Mouse (Mus musculus) kidney, embryonic 15.5 days (tissue): ENCODE data around the gene Laptm5. TPM values are rescaled to one million over a fixed set of nuclear protein-coding genes. Genes with fewer than 3 reads are reported as not detected.

ENCODE experiments used
- ATAC-seq: fragments of 200-750 bp; cut with Nextera tagmentation; replicated peaks from 2 replicates; pipeline ENCODE4 v1.8.0; 2017; ENCODE audit warnings: moderate TSS enrichment; ENCODE audit not compliant: low FRiP score
- H3K27ac ChIP-seq: fragments of 300-500 bp; sonication (generic); 2 replicates; pipeline ENCODE4 v1.5.1; 2015; ENCODE audit warnings: mild to moderate bottlenecking, inconsistent platforms
- H3K27me3 ChIP-seq: fragments of 300-500 bp; sonication (generic); 2 replicates; pipeline ENCODE4 v1.6.1; 2015; ENCODE audit warnings: inconsistent platforms
- H3K36me3 ChIP-seq: fragments of 300-500 bp; sonication (generic); 2 replicates; pipeline ENCODE4 v1.6.1; 2015; ENCODE audit warnings: inconsistent platforms
- H3K4me1 ChIP-seq: fragments of 300-500 bp; sonication (generic); 2 replicates; pipeline ENCODE4 v1.6.1; 2015; ENCODE audit warnings: inconsistent platforms
- H3K4me2 ChIP-seq: fragments of 300-500 bp; sonication (generic); 2 replicates; pipeline ENCODE4 v1.6.1; 2015; ENCODE audit warnings: moderate library complexity, mild to moderate bottlenecking, inconsistent platforms
- H3K4me3 ChIP-seq: fragments of 300-500 bp; sonication (generic); replicated peaks from 2 replicates; pipeline ENCODE4 v1.5.1; 2015; ENCODE audit warnings: mild to moderate bottlenecking, inconsistent platforms
- H3K9ac ChIP-seq: fragments of 300-500 bp; sonication (generic); 2 replicates; pipeline ENCODE4 v1.6.1; 2015; ENCODE audit warnings: mild to moderate bottlenecking, inconsistent platforms
- H3K9me3 ChIP-seq: fragments of 300-500 bp; sonication (generic); replicated peaks from 2 replicates; pipeline ENCODE4 v1.6.1; 2016; ENCODE audit warnings: inconsistent platforms
- WGBS: fragments of 180-500 bp; shearing (Covaris S2); methylation state at CpG from one replicate; pipeline ENCODE4 v1.1.7; 2015; ENCODE audit warnings: mixed read lengths; 5-methylcytosine and 5-hydroxymethylcytosine counted together
- polyA plus RNA-seq: library from polyadenylated mRNA; unstranded; fragments of >200 nt; fragmentation: Nextera tagmentation; extraction: Ambion mirVana; gene quantifications from 2 replicates; pipeline ENCODE4 v1.2.1, GENCODE M21; 2015

The Laptm5 gene
- polyA plus RNA-seq, result 25.5 and 28.9 TPM in 2 replicates

GRCm38 (mm10) chr4:130913077-130913476 is at the start of gene Laptm5:
Laptm5 (plus strand) TSS chr4:130913125.
- no peak for ATAC-seq
- no peak within 1 kb of the TSS for H3K4me3 ChIP-seq
- H3K36me3 ChIP-seq, result no peaks in the 10 kb centered on the region
- no peaks in the 10 kb centered on the region for H3K27me3 ChIP-seq
- peaks cover 36% of the 10 kb centered on the region for H3K4me1 ChIP-seq
- 62% methylated on average over 11 of the region's 11 CpGs for WGBS
- H3K4me2 ChIP-seq, result no peak within 1 kb of the TSS
- H3K9me3 ChIP-seq, result no peaks in the 10 kb centered on the region
- no peak within 1 kb of the TSS for H3K9ac ChIP-seq
- no peak within 1 kb of the TSS for H3K27ac ChIP-seq

DNA sequence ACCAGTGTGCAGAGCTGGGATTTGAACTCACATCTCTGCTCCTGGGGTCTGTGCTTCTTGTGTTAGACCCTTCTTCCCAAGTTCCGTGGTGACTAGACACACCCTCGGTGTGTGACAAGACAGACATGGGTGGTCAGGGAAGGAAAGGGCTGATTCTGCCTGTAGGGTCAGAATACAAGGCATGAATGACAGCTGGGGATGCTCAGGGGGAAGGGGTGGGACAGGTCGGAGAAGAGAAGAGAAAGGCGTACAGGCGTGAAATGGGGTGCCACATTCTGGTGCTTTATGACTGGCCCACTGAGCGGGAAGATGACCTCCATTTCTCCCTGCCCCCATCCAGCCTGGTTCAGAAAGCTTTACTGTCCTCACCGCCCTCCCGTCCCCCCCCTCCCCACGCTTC is 47.5 kb upstream of the Laptm5 start:
- WGBS, result 13% methylated on average over 6 of the region's 9 CpGs
- H3K9me3 ChIP-seq, result no peaks in the 10 kb centered on the region

GRCm38 (mm10) chr4:130865901-130866371 is 47.0 kb upstream of the Laptm5 start:
- no peak for ATAC-seq
- 31% methylated on average over 8 of the region's 8 CpGs for WGBS
- no peak overlapping the region for H3K9ac ChIP-seq
- no peak overlapping the region for H3K27ac ChIP-seq
- H3K4me3 ChIP-seq, result no peak overlapping the region
- H3K9me3 ChIP-seq, result no peaks in the 10 kb centered on the region
- peaks cover 41% of the 10 kb centered on the region for H3K27me3 ChIP-seq
- no peaks in the 10 kb centered on the region for H3K36me3 ChIP-seq
- no peak overlapping the region for H3K4me2 ChIP-seq
- H3K4me1 ChIP-seq, result peaks cover 10% of the 10 kb centered on the region

More for the DNA sequence above, 47.5 kb upstream of the Laptm5 start:
- no peak for ATAC-seq
- H3K36me3 ChIP-seq, result no peaks in the 10 kb centered on the region
- no peak overlapping the region for H3K9ac ChIP-seq
- H3K4me3 ChIP-seq, result no peak overlapping the region
- peaks cover 45% of the 10 kb centered on the region for H3K27me3 ChIP-seq
- H3K4me1 ChIP-seq, result peaks cover 10% of the 10 kb centered on the region
- H3K4me2 ChIP-seq, result no peak overlapping the region
- no peak overlapping the region for H3K27ac ChIP-seq

GRCm38 (mm10) chr4:130867940-130868339 is 45.0 kb upstream of the Laptm5 start:
- no peak for ATAC-seq
- Histone ChIP-seq H3K4me3 (no peak overlapping the region), H3K4me2 (no peak overlapping the region), H3K9ac (no peak overlapping the region), H3K9me3 (no peaks in the 10 kb centered on the region), H3K27me3 (peaks cover 23% of the 10 kb centered on the region; the same call in 1 of the 2 replicates), H3K4me1 (0 out of 2 replicates have a peak, but pooled peaks cover 6% of the 10 kb centered on the region), H3K36me3 (no peaks in the 10 kb centered on the region), H3K27ac (no peak overlapping the region)
- WGBS, result 69% methylated on average over 6 of the region's 6 CpGs

GRCm38 (mm10) chr4:130868803-130869202 is 44.1 kb upstream of the Laptm5 start:
- Histone ChIP-seq H3K36me3 (no peaks in the 10 kb centered on the region), H3K4me2 (no peak overlapping the region), H3K9ac (no peak overlapping the region), H3K27ac (no peak overlapping the region), H3K27me3 (peaks cover 23% of the 10 kb centered on the region; the same call in 1 of the 2 replicates), H3K9me3 (no peaks in the 10 kb centered on the region), H3K4me3 (no peak overlapping the region), H3K4me1 (0 out of 2 replicates have a peak, but pooled peaks cover 6% of the 10 kb centered on the region)
- no peak for ATAC-seq
- 50% methylated on average over 5 of the region's 5 CpGs for WGBS

DNA sequence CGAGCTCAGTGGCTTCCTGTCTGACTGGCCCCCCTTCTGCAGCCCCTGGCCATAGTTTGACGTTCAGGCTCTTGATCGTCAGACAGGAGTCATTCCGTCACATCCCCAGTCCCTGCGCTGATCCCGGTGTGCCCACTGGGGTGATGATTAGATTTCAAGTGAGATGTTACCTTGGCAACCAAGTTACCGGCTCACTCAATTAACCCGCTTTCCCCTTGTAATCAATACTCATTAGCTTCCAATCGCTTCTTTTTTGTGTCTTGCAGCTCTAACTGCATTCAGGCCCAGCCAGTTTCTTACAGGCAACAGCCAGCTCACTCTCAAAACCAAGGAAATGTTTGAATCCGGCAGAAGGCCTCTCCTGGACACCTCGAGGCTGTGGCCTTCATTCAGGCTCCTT is 40.5 kb upstream of the Laptm5 start:
- Histone ChIP-seq H3K4me2 (no peak overlapping the region), H3K36me3 (no peaks in the 10 kb centered on the region), H3K9me3 (no peaks in the 10 kb centered on the region), H3K9ac (no peak overlapping the region), H3K4me1 (peaks cover 22% of the 10 kb centered on the region), H3K4me3 (no peak overlapping the region), H3K27me3 (peaks cover 27% of the 10 kb centered on the region), H3K27ac (no peak overlapping the region)
- WGBS, result 43% methylated on average over 11 of the region's 11 CpGs
- no peak for ATAC-seq

- Histone ChIP-seq H3K4me3 (no peak overlapping the region), H3K4me2 (no peak overlapping the region), H3K36me3 (no peaks in the 10 kb centered on the region), H3K9ac (no peak overlapping the region), H3K4me1 (peaks cover 27% of the 10 kb centered on the region), H3K27ac (no peak overlapping the region), H3K9me3 (no peaks in the 10 kb centered on the region), H3K27me3 (peaks cover 21% of the 10 kb centered on the region)
- no peak for ATAC-seq
- 90% methylated on average over 5 of the region's 5 CpGs for WGBS
Observed at GRCm38 (mm10) chr4:130873440-130873839, 39.5 kb upstream of the Laptm5 start.

DNA sequence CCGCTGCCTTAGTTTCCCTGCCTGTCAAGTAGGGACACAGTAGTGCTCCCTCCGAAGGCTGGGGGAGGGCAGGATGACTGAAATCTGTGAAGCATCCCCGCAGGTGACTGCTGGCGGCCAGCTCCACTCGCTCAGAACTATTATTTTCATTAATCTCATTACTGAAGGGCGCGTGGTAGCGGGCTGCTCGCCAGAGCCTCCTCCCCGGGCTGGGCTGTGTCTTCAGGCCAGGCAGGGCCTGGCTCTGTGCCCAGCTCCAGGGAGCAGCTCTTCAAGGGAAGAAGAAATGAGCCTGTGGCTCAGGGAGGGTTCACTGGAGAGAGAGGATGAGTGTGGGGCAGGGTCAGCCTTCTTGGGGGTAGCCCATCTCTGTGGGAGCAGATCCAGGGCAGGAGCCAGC is 38.3 kb upstream of the Laptm5 start:
- Histone ChIP-seq H3K36me3 (no peaks in the 10 kb centered on the region), H3K4me3 (no peak overlapping the region), H3K27me3 (peaks cover 19% of the 10 kb centered on the region), H3K4me2 (0 out of 2 replicates have a peak overlapping the region, but pooled peaks have one; percentile 13), H3K4me1 (peaks cover 35% of the 10 kb centered on the region), H3K9me3 (no peaks in the 10 kb centered on the region), H3K9ac (no peak overlapping the region), H3K27ac (peak overlapping the region; percentile 10; the same call in 1 of the 2 replicates)
- 15% methylated on average over 10 of the region's 10 CpGs for WGBS
- ATAC-seq, result peak; percentile 51

DNA sequence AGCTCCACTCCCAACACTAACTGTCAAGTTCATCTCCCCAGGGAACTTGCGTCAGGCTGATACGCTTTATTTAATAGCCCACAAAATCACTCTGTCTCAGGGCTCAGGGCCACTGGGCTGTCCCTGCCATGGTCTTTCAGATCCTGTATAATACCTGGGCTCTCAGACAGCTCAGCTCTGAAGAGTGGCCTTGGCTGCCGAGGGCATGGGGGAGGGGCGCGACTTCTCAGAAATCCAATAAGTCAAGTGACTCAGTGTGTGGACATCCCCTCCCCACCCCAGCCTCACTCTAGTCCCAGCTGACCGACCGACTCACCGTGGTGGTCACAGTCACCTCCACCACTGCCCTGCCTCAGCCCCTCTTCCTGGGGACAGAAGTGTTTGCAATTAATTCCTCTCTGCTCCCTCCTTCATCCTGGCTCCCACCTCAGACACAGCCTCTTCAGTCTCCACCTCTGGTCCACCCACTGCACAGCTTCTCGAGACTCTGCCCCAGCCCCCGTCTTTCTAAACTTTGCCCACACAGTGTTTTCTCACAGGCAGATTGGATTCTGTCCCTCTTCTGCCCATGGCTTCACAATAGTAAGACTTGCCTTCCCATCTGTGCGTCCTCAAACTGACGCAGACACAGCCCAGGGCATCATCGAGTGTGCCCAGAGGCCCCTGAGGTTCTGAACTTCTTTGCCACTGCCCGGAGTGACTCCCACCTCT is 36.8 kb upstream of the Laptm5 start:
- peaks cover 19% of the 10 kb centered on the region for H3K27me3 ChIP-seq
- 39% methylated on average over 14 of the region's 14 CpGs for WGBS
- no peaks in the 10 kb centered on the region for H3K9me3 ChIP-seq
- no peak overlapping the region for H3K4me3 ChIP-seq
- H3K27ac ChIP-seq, result no peak overlapping the region
- H3K4me2 ChIP-seq, result no peak overlapping the region
- peaks cover 35% of the 10 kb centered on the region for H3K4me1 ChIP-seq
- ATAC-seq, result 0 out of 2 replicates have a peak, but pooled peaks have one; percentile 7
- H3K9ac ChIP-seq, result no peak overlapping the region
- H3K36me3 ChIP-seq, result no peaks in the 10 kb centered on the region

DNA sequence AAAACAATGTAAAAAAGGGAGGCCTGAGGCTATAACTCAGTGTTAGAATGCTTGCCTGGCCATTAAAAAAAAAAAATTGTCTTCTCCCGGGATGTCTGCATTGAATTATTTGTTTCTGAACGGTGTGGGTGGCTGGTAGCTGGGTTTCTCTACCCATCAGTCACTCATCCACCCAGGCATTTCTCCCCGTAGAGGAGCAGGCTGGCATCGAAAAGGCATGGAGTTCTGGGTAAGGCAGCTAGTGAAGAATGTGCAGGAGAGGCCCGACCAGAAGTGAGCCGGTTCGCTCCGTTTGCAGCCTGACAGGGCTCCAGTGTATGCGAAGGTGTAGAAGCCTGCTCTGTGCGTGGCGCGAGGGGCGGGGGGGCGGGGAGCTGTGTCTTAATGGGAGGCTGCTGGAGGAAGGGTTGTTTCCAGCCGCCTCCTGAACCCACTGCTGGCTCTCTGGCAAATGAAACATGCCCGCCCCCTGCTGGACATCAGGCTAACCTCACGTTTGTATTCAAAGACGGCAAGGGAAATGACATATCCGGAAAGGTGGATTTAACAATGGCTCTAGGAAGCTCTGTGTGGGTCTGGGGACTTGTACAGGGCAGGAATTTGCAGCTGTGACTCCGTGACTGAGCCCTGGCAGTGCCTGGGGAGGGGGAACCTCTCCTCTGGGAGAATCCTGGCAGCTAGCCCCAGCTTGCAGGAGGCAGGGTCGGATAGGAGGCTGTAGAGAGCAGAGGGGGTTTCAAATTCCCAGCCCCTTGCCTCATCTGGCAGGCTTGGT is 34.5 kb upstream of the Laptm5 start:
- H3K27ac ChIP-seq, result peak overlapping the region; percentile 67
- no peaks in the 10 kb centered on the region for H3K9me3 ChIP-seq
- H3K9ac ChIP-seq, result peak overlapping the region; percentile 36; the same call in 1 of the 2 replicates
- 3% methylated on average over 21 of the region's 21 CpGs for WGBS
- H3K36me3 ChIP-seq, result no peaks in the 10 kb centered on the region
- peaks cover 29% of the 10 kb centered on the region for H3K4me1 ChIP-seq
- peak overlapping the region; percentile 58 for H3K4me2 ChIP-seq
- H3K4me3 ChIP-seq, result peak overlapping the region; percentile 26
- ATAC-seq, result peak; percentile 84
- peaks cover 19% of the 10 kb centered on the region for H3K27me3 ChIP-seq

GRCm38 (mm10) chr4:130879048-130879384 is 33.9 kb upstream of the Laptm5 start:
- Histone ChIP-seq H3K27me3 (peaks cover 19% of the 10 kb centered on the region), H3K9ac (no peak overlapping the region), H3K4me1 (peaks cover 30% of the 10 kb centered on the region), H3K36me3 (no peaks in the 10 kb centered on the region), H3K27ac (peak overlapping the region; percentile 67), H3K4me2 (peak overlapping the region; percentile 58), H3K4me3 (no peak overlapping the region), H3K9me3 (no peaks in the 10 kb centered on the region)
- ATAC-seq, result peak; percentile 10; the same call in 1 of the 2 replicates
- 29% methylated on average over 1 of the region's 1 CpGs for WGBS

- Histone ChIP-seq H3K27me3 (peaks cover 6% of the 10 kb centered on the region; the same call in 1 of the 2 replicates), H3K4me2 (no peak overlapping the region), H3K9me3 (no peaks in the 10 kb centered on the region), H3K36me3 (no peaks in the 10 kb centered on the region), H3K9ac (no peak overlapping the region), H3K27ac (no peak overlapping the region), H3K4me3 (no peak overlapping the region), H3K4me1 (peaks cover 18% of the 10 kb centered on the region)
- ATAC-seq, result no peak
- 56% methylated on average over 5 of the region's 5 CpGs for WGBS
Observed at GRCm38 (mm10) chr4:130881336-130881735, 31.6 kb upstream of the Laptm5 start.
